Mouse (Mus musculus) urinary bladder, postnatal 10 days (tissue): ENCODE data around the gene Terb1.

ENCODE experiments used
- DNase-seq: peaks from one replicate; pipeline ENCODE4 v3.0.0; 2022; ENCODE audit warnings: low spot score

Gene Terb1

DNA sequence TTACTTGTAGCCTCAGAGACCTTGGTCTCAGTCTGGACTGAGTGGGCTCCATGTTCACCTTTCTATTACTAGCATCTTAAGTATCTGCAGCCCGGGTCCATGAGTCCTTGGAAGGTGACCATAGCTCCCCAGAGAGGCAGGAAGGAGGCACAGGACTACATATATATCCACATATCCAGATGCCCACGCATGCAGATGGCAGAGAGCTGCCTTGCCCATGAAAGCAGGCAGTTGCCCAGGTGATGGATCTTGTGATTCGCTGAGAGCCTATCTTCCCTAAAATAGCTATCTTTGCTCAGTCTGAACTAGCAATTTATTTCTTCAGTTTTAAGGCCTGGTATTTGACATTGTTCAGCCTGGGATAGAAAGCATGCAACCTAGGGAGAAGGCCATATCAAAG, 98.2 kb downstream of the Terb1 start:
- DNase-seq, result no peak

DNA sequence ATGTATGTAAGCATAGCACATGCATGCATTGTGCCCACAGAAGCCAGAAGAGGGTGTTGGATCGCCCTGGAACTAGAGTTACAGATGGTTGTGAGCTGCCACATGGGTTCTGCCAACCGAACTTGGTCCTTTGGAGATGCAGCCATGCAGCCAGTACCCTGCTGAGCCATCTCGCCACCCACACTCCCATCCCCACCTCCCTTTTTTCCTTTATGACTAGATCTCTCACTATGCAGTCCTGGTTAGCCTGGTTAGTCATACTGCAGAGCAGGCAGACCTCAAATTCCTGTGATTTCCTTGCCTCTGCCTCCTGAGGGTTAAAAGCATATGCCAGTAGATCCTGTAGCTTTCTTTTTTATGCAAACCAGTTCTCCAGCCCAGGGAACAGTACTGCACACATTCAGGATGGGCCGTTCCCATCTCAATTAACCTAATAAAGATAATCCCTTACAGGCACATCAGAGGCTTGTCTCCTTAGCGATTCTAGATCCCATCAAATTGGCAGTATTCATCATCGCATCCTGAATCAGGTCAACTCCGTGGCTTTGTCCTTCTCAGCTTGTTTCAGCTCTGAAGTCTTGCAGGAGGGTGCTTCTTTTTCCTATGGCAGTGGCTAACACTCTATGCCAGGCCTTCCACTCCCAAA, 99.0 kb downstream of the Terb1 start:
- no peak for DNase-seq

DNA sequence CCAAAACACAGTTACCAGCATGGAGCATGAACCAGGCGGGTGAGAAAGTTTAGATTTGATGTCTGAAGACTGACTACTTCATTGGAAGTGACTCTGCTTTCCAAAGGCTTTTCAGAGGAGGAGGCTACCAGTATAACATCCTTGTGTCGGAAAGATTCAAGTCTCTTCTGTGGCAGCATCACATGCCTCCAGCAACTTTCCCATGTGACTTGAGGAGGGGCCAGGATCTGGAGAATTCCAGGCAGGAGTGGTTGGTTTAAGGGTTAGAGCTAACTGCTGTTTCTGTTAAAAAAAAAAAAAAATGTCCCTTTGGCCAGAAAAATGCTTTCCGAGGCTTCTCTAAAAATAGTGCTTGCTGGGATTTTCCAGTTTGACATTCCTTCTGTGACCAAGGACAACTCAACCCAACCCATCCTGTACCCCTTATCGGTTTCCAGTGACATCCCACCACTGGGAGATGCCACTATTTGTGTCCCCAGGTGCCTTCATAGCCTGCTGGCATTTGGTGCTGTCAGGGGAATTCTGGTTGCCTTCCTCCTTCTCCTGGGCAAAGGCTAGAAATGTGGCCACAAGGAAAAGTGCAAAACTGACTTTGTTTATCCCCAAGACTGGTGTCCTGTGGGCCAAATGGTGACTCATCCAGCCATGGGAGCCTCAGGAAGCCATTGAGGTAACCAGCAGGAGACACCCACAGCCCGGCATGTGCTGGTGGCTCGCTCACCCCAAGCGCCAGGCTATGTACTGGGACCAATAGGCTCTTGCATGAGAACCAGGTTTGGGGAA, 101.2 kb downstream of the Terb1 start:
- no peak for DNase-seq

DNA sequence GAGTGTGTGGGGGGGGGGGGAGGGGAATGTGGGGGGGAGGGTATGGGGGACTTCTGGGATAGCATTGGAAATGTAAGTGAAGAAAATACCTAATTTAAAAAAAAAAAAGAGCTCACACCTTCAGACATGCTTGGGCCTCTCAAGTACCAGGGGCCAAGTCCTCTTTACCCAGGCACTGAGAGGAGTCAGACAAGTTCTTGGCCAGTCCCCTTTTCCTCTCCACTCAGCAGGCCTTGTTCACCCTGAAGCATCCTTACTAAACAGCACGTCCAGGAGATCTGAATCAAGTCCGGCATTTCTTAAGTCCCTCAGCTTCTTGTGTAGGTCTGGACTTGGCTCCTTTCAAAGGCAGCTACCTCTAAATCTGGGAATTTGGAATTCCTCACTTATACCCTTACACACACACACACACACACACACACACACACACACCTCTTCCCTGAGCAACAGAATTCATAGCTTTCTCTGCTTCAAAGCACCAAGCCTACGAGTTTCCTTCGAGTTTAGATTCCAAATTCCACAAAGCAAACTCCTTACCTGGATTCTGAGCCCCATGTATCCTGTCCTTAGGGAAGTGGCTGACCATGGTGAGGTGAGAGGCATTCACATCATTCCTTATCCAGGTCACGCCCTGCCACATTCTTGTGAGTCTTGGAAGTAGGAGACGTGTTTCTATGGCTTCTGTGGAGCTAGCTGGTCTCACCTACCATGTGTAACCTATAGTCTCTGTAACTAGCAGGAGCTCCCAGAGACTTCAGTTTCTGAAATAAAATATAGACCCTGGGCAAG, 103.2 kb downstream of the Terb1 start:
- no peak for DNase-seq

DNA sequence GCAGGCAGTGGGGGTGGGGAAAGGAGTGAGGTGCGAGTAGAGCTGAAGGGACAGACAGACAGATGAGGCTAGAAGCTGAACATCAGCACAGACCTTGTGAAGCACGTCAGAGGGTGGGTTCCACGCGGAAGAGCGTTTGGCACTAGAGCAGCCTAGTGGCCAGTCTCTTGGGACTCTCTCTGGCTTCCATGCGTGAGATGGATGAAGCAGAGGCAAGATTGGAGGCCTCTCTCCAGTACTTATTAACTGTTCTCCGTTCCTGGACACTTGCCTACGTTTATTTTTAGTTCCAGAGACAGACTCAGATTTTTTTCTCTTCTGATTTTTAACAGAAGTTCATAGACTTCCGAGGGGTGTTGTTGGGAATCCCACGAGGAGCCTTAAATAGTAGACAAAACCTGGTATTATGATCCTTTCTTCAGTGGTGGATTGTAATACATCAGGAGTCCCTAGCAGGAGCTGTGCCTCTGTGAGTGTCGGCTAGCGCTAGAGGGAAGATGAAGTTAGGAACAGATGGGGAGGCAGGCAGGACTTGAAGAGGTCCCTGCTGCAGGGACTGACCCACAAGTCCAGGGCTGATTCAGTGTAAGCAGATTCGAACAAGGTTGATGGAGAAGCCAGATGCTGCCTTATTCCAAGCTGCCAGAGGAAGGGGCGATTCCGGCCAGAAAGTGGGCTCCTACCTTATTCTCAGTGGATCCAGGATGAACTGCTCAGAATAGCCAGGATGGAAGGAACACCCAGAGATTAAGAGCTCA, 104.1 kb downstream of the Terb1 start:
- no peak for DNase-seq

DNA sequence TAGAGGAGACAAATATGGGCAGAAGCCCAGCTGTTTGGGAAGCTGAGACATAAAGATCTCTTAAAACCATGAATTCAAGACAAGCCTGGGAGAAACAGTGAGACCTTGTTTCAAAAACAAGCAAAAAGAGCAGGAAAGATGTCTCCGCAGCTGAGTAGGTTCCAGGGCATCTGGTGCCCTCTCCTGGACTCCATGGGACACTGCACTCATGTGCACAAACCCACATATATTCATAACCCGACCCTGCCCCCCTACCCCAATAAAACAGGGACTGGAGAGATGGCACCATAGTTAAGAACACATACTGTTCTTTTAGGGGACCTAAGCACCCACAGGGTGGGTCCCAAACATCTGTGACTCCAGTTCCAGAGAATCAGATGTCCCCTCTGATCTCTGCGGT, 106.1 kb downstream of the Terb1 start:
- DNase-seq, result no peak
